Mouse (Mus musculus) heart, adult 11 months (tissue): Measurements from ENCODE around the gene Rptor.
A peak's percentile ranks its signal among the peaks of the same experiment; 100 is the strongest.

ENCODE experiments used
- DNase-seq: peaks from one replicate; pipeline ENCODE4 v3.0.0; 2022

Gene Rptor

DNA sequence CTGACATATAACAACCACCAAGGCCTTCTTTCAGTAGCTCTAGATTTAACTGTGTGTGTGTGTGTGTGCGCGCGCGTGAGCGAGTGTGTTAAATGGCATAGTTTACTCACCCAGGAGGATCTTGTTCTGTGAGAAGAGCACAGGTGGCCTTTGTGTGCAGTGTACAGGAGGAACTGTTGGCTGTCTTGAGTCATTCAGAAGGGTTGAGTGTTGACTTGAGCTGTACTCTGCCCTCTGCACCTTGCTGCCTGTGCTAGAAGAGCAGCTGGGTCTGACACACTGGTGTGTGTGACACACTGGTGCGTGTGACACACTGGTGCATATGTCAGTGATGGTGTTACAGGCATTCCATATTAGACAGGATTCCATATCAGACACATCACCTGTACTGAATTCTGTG, 8.8 kb downstream of the Rptor start:
- DNase-seq: no peak

DNA sequence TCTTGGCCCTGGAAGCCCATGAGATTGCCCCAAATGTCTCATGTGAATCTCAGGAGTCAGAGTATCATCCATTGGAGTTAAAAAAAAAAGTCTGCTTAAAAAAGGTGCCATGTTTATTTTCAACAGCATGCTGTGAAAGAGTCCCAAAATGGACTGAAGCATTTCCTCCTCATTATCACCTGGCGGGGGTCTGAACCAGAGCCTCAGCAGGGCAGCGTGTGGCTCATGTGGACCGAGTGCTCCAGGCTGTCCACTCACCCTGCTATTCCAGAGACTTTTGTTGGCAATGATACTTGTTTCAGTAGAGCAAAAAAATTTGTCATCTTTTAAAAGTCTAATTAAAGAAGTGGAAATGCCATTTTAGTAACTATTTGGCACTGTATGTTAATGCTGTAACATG, 9.5 kb downstream of the Rptor start:
- DNase-seq: no peak

DNA sequence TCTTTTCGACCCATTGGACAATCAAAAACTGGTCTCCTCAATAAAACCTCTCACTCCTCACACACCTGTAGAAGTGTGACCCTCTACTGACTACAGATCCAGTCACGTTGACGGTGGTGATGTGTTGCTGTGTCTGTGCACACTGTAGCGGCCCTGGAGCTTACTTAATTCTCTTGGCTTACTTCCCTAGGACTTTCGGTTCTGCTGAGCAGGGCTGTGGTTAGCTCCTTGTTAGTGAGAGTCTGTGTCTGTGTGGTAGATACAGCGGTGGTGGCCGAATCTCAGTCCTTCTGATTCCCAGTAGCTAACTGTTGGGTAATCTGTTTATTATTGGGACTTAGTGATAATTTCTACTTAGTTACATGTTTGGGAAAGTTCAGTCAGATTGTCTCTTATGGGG, 12.4 kb downstream of the Rptor start:
- no peak for DNase-seq

DNA sequence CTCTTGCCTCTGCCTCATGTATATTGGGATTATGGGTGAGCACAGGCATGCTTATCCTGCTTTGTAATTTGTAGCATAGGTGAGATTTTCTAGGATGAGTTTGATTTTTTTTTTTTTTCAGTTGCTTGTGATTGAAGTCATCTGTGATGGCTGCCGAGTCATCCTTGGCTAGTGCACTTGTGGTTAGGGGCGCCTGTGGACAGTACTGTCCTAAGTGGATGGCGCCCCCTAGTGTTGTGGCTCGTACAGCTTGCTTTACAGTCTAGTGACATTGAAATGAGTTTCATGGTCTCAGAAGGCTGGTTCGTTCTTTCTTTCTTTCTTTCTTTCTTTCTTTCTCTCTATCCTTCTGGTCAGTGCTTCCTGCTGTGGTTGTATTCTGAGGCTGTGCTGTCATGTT, 16.1 kb downstream of the Rptor start:
- DNase-seq: no peak

DNA sequence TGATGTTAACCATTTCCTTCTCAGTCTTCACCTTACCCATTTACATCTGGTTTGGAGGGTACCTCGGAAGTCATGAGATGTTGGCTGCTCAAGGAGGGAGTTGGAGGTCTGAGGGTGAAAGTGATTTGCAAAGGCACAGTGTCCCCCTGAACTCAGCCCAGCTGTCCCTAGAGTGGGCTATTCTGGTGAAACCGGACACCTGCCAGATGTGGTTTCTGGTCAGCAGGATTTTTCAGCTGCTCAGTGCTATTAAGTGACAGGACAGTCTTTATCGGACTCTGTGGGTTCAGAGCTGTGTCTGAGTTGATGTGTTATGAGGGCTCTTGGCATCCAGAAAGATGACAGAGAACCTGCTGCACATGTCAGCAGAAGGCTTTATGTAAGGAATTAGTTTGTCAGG, 18.6 kb downstream of the Rptor start:
- no peak for DNase-seq

DNA sequence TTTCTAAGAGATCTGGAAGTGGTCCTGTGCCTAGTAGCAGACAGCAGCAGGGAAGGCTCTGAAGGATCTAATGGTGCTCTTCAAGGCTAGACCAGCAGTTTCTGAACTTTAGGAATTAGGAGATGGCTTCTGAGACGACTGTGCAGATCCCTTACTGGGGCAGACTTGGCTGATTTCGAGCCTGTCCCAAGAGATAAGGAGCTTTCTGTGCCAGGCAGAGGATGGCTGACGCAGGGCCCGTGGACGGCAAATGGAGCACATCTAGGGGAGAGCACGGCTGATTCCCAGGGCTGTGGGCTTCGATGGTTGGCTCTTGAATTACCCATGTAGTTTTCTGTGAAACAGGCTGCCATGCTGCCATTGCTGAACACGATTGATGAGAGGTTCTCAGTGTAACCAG, 21.1 kb downstream of the Rptor start:
- no peak for DNase-seq

DNA sequence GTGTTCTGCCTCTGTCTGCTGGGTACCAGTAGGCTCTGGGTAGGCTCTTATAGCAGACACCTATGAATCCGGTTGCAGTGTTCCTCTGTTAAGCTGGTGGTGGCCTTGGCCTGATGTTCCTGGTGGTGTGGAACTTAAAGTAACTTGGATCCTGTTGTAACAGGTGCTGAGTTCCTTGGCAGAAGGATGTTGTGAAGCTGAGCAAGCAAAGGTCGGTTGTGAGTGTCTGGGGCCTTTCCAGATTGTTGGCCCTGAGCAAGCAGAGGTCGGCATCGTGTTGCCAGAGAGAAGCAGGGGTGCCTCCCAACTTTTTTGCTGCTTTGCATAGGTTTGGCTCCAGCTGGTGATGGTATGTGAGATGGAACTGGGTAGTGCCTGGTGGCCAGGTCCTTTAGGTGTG, 21.7 kb downstream of the Rptor start:
- DNase-seq: no peak

DNA sequence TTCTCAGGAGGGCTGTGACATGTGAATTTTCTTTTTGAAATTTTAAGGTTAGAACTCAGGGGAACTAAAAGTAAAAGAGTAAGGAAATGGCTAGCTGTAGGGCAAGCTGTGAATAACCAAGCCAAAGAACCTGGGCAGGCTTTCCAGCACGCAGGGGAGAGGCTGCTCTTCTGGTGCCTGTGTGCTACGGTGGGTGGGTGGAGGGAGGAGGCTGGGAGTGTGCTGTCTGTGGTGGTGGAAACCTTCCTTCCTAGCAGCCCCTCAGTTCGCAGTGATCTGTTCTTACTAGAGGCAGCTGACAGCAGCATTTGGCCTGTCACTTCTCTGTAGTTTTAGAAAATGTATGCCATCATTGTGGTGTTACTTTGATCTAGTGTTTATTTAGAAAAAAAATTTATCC, 22.2 kb downstream of the Rptor start:
- DNase-seq: no peak

DNA sequence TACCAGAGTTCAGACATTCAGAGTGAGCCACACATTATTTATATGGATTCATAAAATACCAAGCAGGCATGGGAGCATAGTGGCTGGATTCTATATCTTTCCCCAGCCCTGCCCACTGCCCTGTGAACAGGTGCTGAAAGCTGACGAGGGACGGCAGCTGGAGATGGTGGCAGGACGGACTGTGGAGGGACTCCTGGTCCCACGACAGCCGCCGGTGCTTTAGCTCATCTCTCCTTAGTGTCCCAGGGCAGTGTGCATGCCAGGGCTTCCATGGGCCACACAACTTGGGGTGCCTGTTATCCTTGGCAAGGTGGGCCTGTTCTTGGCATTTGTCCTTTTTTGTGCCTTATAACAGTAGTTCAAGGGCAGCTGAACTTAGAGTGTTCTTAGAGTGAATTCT, 22.8 kb downstream of the Rptor start:
- DNase-seq: no peak

DNA sequence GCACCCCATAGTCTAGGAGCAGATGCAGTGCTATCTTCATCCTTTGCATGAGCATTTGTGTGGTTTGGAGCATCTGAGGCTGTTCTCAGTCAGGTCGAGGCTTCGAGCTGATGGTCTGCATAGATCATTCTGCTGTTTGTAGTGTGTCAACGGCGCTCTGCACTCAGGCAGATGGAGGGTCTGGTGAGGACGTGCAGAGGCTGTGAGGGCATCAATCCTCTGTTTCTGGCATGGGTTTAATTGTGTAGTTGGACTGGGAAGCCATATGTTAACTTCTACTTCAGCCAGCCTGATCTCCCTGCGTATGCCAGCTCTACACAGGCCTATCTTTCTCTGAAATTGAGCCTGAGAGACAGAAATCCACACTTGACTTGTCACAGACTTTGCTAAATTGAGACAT, 23.2 kb downstream of the Rptor start:
- no peak for DNase-seq

DNA sequence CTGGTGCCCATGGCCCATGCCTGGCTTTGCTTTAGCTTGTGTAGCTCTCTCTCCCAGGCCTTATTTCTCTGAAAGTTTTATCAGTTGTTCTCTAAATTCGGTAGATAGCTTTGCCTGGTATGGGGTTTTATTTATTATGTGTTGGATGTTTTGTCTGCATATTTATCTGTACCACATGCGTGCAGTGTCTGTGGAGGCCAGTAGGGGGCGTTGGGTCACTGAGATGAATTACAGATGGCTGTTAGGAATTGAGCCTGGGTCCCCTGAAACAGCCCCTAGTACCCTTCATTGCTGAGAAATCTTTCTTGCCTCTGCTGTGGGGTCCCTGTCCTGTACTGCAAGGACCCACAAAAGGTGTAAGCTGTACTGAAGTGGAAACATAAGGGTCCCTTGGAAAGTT, 24.5 kb downstream of the Rptor start:
- no peak for DNase-seq

DNA sequence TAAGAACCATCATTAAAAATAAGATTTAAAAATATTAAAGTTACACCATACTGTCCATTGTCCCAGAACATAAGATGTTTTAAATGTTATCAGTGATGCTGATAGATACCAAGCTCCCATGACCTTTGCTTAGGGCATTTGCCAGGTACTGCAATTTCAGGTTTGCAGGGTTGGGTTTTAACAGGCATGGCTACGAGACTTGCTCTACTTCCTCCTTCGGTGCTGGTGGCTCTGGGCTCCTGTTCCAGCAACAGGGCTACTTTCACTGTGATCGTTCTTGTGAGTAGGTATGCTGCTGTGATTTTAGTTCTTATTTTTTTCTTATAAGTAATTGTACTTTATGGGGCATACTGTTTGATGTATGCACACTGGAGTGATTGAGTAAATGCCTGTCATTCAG, 26.4 kb downstream of the Rptor start:
- no peak for DNase-seq

DNA sequence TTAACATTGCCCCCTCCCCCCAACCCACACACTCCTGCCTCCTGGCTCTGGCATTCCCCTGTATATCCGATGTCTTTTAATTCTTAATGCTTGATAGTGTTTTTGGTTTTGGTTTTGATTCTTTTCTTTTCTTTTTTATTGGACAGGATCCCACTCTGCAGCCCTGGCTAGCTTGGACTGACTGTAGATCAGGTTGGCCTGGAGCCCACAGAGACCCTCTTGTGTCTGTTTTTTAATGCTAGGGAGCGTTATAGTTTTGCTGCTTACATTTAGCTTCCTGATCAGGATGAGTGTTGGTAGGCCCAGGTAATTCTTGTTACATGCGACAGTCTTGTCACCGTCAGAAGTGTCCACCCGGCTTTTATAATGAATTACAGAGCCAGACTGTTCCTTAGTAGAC, 27.6 kb downstream of the Rptor start:
- DNase-seq: no peak

DNA sequence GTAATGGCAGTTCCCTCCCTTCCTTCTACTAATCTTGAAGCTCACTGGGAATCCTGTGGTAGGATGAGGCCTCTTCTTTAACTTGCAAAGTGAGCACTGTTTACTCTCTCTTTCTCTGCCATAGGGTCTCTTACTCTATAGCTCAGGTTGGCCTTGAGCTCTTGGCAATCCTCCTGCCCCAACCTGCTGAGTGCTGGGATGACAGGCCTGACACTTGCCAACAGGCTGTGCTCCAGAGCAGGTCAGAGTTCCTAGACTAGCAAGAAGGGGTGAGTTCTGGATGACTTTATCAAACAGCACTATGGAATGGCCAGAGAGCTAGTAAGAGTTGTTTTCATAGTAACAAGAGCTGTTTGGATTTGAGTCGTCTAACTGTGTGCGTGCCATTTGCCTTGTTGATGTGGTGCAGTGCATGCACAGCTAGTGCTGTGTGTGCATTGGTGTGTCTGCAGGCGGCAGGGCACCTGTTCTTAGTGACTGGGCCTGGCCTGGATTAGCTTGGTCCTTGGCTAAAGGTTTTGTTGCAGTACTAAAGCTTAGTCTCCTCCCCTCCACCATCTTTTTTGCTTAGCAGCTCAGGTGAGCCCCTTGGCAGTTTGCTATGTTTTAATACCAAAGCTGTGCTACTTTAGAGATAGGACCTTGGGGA, 28.6 kb downstream of the Rptor start:
- no peak for DNase-seq

DNA sequence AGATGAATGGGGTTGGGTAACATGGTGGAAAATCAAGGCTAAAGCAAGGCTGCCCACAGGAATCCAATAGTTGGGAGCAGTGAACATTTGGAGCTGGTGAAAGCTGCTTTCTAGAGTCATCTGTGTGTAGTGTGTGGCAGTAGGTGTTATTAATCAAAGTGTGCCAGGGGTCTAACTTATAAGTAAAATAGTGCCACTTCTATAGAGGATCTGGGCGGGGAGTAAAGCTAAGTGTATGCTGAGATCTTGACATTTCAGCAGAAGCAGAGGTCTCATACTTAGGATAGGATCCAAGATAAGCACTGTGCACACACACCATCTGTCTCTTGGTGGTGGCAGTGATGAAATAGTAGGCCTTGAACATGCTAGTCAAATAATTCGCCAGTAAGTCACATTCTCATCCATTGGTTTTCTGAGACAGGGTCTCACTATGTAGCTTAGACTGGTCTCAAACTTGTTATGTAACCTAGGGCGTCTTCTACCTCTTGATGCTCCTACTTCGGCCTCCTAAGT, 33.7 kb downstream of the Rptor start:
- DNase-seq: no peak

DNA sequence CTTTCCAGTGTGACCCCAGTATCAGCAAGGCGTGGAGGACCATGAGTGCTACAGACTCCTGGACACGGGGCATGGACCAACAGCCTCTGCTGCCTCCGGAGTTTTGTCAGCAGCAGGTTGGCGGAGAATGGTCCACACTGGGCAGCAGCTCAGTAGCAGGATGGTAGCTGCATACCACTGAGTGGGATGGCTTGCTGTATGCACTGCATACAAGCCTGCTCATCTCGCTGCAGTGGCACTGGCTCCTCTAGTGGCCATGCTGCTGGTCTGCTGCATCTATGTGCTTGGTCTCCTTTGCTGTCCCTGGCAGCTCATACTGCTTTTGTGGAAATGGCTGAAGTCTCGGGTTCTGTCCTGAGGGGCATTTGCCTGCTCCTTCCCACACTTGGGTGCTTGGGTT, 34.8 kb downstream of the Rptor start:
- no peak for DNase-seq

DNA sequence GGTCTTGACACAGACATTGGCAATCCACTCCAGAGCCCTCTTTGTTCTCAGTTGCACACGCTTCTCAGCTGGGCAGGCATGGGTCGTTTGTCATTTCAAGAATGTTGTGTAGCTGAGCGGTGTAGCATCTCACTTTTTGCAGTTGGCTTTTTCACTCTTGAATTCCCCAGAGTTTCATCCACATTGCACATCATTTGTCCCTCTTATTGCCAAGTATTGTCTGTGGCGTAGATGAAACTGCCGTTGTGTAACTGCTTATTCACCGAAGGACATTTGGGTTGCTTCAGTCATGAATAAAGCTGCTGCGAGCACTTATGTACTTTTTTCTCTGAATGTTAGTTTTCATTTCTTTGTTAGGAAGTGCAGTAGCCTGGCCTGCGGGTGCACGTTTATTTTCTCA, 37.8 kb downstream of the Rptor start:
- no peak for DNase-seq

DNA sequence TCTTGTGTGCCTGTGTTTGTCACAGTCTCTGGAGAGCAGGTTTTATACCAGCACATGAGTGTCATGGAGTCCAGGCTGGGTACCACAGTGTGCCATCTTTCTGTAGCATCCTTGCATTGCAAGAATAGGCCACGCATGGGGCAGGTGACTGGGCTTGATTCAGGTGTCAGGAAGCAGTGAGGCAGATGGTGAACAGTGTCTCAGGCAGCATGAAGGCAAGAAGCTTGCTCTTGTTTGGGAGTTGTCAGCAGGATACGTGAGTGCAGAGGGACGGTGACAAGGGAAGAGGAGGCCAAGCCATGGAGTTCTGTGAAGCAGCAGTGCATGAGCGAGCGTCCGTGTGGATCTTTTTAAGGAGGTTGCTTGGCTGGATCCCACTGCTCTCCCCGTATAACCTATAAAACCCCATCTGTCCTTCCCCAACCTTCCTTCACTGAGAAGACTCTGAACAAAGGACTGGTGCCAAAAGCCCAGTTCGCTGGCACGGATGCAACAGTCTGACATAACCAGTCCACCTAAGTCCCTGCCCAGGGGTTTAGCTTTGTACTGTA, 39.2 kb downstream of the Rptor start:
- no peak for DNase-seq

DNA sequence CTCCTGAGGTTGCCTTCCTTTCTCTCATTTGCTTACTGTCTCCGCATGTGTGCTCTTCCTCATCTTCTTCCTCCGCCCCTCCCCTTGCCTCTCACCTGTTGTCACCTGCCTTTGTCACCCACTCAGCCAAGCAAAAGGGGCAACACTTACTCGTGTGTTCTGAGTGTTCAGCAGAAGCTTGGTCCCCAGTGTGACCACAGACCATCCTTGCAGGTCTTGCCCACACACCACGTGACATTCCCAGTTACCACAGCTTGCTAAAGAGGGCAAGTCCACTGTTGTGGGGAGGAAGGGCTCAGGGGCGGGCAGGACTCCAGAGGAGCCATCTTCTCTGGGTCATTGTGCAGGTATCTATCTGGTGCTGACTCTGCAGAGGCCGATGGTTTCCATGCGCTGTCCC, 40.6 kb downstream of the Rptor start:
- no peak for DNase-seq

DNA sequence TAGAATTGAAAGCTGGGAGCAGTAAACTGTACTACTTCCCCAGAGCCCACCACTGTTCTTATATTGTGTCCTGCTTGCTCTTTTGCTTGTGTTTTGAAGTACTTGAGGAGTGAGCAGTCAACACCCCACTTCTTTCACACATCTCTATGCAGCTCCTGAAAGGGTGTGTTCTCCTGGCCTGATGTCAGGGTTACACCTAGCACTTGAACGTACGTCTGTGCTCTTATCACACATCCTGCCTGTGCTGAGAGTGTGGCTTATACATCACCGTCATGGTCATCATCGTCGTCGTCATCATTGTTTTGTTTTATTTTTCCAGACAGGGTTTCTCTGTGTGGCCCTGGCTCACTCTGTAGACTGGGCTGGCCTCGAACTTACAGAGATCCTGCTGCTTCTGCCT, 41.4 kb downstream of the Rptor start:
- DNase-seq: no peak

DNA sequence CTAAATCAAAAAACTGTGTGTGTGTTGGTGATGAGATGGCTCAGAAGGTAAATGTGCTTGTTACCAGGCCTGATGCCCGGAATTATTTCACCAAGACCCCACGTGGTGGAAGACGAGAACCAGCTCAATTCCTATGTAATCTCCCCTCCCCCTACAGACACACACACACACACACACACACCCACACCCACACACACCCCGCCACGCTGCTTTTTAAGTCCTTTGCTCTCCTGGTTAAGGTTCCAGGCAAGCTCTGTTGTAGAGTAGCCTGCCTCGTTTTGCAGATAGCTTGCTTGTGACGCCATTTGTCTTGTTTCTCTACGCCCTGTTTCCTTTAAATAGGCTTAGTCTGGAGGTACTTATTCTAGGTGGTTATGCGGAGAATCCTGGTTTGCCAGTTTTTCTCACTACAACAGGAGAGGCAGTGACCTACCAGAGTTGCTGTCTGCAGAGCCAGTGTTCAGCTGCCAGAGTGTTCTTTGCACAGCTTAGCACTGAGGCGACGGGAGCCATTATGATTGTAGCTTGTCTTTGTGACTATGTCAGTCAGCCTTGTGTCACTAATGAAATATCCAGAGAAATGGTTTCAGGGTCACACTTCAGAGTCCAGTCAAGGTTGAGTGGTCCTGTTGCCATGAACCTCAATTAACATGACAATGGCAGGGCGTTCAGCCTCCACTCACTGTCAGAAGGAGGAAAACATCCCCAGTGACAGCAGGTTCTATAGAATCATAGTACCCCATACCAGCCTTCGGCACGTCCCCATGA, 42.1 kb downstream of the Rptor start:
- no peak for DNase-seq

DNA sequence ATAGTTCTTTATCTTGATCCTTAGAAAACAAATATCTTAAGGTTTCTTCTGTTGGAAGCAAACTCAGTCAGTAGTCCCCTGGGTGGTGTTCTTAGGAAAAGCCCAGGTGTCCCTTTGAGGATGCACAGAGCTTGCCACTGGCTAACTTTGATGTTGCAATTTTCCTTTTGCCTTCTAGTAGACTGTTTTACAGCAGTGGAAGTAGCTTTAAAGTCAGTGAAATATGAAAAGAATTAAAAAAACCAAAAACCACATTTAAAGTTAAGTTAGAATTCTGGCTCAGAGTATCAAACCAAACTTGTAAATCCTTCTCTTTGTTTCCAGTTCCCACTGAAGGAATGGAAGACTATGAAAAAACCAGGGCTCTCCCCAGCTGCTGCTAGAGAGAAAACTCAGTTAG, 47.8 kb downstream of the Rptor start:
- DNase-seq: no peak

DNA sequence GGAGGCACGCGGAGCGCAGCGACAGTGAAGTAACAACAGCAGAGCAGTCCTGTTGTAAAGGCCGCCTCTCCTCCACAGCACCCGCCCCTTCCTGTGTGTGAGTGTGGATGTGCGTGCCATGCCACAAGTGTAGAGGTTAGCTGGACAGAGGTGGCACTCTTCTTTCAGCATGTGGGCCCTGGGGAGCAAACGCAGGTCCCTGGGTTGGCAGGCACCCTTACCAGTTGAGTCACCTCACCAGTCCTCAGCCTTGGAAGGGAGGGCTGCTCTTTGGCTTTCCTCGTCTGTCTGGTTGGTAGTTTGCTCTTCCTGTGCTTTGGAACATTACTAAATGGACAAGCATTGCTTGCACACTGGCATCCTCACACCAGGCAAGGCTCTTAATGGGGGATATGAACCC, 50.6 kb downstream of the Rptor start:
- DNase-seq: no peak

DNA sequence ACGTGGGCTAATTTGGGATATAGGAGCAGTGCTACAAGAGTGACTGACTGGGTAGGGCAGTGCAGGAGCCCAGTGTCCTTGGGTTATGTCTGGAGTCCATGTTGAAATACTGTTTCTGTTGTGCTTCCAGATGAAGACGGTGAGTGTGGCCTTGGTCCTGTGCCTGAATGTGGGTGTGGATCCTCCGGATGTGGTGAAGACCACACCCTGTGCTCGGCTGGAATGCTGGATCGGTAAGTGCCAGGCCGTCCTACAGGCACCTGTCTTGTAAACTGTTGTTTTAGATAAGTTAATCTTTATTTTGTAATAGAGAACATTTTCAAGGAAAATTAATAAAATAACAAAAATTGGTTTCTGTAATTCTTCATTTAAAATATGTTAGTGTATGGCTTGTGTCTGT, 54.8 kb downstream of the Rptor start:
- DNase-seq: peak; percentile 95

DNA sequence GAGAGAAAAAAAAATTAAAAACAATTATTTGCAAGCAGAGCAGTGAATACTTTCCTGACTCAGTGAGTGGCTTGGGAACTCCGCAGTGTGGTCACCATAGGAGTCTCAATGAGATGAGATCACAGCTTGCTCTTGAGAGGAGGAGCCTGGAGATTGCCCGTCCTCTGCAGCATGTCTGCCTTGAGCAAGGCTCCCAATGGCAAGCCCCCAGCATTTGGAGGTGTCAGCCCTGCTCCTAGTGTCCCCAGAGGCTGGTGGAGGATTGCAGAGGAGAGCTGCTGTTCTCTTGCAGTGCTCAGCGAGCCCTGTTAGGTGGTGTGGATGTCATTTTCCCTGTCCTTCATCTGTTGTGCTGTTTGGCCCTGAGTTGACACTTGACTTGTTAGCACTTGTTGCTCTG, 56.6 kb downstream of the Rptor start:
- DNase-seq: no peak
